Mouse (Mus musculus) inflammation-experienced regulatory T-cells, adult 6 months (primary cell): ENCODE results near the gene Senp3. TPM values are rescaled to one million over a fixed set of nuclear protein-coding genes. Genes with fewer than 3 reads are reported as not detected.

Source experiments
- ATAC-seq: one replicate; pipeline ENCODE4 v1.8.0; 2017
- polyA plus RNA-seq, 3 experiments: library from polyadenylated mRNA; unstranded; fragments of 100-300 nt; shearing (Covaris generic); gene quantifications; one replicate each; pipeline ENCODE4 v1.2.1; 2017

Gene Senp3
- polyA plus RNA-seq, 3 experiments from 2014 or later = 21.8 to 38.0 (median 32.0) TPM

GRCm38 (mm10) chr11:69680136-69680855 is 1.6 kb downstream of the Senp3 start:
- no peak for ATAC-seq

- no peak for ATAC-seq
Observed at GRCm38 (mm10) chr11:69679144-69679543, 2.7 kb downstream of the Senp3 start.

DNA sequence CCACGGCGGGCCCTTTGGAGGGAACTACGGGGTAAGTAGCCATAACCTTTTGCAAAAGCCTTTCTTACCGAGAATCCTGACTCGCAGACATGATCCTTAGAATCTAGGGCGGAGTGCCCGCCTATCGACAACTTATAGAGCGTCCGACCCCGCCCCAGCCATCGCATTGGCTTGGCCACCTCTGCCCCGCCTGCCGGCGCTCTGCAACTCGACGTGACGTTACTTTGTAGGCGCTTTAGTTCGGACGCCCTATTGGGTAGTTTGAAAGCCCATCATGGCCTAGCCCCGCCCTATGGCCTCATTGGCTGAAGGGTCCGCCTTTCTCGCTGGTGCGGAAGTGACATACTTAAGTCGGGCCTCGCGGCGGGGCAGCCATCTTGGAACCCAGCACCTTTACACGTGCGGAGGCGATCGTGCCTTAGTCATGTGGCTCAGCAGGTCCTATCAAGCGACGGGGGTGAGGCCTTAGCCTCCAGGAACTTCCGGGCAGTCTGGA is 9.6 kb downstream of the Senp3 start, which contains the start of gene Eif4a1:
Gene Eif4a1, minus strand, starts transcription at position 213 of the 496 bp plus-strand sequence.
- ATAC-seq = peak; percentile 90

DNA sequence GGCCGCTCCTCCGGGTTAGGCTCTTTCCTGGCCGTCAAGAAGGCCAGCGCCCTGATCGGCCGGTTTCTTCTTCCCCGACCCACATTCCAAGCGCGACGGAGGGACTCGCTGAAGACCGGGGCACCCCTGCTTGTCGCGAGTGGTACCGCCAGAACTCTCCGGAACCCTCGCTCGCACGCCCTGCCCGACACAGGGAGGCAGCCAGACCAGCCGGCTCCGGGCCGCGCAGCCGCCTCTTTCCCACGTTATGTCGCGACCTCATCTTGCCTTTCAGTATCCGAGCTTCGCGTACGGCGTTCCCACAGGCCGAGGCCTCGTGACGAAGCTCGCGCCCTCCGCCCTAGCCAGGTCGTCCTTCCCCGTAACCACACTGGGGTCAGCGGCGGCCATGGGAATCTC is 10.2 kb downstream of the Senp3 start:
- no peak for ATAC-seq

DNA sequence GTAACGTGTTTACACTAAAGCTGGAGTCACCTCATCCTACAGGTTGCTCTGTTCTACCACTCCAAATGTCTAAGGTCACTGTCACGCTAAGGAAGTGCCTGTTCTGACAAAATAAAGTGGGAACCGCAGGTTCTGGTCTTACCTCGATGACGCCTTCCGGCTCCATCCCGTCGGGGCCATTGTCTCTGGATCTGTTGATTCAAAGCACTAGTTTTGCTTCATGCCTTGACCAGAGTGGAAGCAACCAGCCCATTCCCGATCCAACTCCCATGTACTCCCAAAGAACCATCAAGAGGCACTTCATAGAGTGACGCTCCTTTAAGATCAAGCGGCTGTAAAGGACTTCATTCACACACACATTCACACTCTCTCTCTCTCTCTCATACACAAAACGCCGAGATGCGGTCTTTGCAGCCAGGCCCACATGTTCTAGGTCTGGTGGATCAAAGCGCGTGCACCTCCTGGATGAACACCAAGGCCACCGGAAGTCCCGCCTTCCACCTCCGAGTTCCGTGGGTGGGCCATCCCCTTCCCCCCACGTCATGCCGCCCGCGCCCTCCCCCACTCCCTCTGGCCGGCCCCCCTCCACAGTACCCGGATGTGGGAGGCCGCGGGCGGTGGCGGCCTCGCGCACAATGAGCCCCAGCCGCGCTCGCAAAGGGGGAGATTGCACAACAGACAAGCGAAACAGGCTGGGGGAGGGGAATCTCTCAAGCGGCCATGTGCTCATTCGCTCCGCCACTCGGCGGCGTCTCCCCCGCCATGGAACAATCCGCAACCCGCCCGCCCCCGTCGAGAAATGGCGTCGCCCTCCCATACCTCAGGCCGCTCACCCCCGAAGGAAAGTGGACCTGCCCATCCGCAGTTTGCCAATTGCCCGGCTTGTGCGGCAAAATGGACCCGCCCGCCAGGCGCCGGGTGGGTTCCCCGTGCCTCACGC is 10.8 kb downstream of the Senp3 start:
- peak; percentile 51 for ATAC-seq

DNA sequence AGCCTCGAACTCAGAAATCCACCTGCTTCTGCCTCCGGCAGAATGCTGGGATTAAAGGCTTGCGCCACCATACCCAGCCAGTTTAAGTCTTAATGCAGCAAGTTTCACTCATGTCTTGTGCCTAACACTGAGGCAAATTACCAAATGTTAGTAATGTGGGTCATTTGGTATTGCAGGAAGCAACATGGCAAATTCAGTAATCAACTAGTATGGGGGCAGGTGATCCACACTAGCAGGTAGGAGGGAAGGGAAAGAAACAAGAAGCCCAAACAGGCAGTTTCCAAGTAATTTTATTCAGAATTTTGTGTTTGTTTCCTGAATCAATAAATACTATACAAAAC is 15.2 kb downstream of the Senp3 start:
- ATAC-seq = no peak

- ATAC-seq = no peak
Observed at GRCm38 (mm10) chr11:69665961-69666664, 15.8 kb downstream of the Senp3 start, which contains the start of gene Cd68. Gene Cd68, minus strand, starts transcription at chr11:69666153.

GRCm38 (mm10) chr11:69665457-69665960 is 16.4 kb downstream of the Senp3 start:
- ATAC-seq = no peak

DNA sequence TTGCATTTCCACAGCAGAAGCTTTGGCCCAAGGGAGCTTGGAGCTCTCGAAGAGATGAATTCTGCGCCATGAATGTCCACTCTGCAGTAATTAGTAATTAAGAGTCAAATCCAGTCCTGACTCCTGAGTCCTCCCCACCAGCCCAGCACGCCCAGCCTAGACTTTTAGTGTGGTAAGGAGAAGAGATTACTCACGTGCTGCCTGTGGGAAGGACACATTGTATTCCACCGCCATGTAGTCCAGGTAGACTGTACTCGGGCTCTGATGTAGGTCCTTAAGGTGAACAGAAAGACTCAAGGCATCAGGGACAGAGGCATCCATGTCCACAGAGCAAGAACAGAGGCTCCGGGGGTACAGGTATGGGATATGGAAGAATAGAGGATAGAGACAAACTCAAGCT is 17.0 kb downstream of the Senp3 start:
- ATAC-seq = no peak

DNA sequence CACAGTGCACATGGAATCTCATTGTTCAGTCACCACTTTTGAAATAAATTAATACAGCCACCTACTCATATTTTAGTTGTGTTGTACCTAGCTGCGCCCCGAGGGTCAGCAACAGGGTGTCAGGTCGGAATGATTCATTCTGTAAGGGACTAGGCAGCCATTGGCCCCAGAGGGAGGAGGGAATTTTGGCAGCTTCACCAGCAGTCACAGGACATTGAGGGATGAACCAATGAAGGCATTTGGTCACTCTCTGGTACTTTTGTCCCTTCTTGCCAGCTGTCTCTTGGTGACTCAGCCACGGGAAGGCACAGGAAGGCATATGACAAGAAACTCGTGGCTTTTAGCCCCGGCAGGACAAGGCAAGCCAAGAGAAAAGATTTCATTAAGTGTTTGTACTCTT is 18.1 kb downstream of the Senp3 start:
- ATAC-seq = no peak

DNA sequence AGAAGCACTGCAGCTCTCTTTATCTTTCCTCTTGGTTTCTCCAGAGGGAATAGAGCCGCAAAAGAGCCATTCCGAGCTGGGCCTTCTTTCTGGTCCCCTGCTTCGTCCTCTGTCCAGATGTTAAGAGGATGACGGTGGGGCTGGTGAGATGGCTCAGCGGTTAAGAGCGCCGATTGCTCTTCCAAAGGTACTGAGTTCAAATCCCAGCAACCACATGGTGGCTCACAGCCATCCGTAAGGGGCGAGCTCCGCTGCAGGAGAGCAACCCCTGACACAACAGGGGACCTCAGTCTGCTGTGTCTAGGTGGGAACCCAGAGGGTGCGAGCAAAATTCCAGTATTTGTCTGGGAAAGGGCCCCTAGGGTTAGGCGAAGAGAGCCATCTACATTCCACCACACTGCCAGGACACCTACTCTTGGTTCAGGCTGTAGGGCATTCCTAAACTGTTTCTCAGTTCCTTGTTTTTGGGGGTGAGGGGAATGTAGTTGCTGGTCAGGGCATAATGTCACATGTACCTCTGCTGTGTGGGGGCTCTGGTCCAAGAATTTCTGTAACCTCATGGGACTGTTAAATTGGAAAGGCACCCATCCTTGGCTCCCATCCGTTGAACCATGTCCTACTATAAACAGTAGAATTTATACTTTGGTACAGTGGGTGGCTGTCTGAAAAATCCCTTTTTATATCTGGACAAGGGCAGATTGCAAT is 18.8 kb downstream of the Senp3 start:
- no peak for ATAC-seq

DNA sequence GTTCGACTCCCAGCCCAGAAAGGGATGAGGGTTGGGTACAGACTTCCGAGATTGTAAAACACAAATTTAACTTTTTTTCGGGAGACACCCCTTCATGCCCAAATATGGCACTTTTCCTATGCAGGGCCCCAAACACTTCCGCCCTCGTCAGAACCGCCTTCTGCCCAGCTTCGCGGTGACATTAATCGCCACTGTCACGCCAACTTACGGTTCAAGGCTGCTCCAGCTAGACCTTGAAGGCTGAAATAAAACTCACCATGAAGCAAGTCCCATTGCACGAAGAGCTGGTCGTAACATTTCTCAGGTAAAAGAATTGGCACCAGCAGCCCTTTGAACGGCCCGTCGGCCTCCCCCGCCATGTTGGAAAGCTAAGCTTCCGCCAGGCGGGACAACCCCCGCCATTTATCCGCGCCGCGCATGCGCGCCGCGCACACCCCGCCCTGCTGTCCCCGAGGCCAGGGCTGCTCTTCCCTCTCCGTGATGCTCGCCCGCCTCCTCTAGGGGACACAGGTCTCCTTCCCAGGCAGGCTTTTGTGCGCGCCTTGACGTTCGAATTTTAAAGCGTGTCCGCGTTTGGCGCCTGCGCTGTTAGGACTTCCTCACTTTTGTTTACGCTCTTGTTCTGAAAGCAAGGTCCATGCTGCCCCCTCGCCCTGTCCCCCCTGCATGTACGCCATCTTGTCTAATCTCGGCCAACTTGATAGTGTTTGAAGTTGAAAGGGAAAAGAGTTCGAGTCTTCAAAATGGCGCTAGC is 19.5 kb downstream of the Senp3 start, which contains the start of gene Mpdu1:
Gene Mpdu1, minus strand, starts transcription at position 430 of the 754 bp plus-strand sequence.
- peak; percentile 88 for ATAC-seq

DNA sequence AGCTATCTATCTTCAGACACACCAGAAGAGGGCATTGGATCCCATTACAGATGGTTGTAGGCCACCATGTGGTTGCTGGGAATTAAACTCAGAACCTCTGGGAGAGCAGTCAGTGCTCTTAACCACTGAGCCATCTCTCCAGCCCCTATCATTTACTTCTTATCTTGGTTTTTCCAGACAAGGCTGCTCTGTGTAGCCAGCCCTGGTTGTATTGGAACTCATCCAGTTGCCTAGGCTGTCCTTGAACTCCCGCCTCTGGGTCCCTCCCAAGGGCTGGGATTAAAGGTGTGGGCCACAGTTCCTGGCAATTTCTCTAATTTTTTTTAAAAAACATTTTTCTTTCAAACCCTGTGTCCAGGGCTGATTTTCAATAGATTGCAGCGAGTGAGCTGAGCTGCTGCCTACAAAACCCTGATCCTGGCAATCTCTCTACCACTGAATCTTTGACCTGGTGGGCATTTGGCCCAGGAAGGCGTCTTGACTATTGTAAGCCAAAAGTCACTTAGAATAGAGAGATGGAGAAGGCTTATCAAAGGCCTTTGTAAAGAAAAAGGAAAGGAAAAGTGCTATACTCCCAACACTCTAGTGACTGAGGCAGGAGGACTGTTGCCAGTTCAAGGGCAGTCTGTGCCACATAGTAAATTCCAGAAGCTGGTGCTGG is 20.5 kb downstream of the Senp3 start:
- no peak for ATAC-seq

- ATAC-seq = no peak
Observed at GRCm38 (mm10) chr11:69657462-69657881, 24.4 kb downstream of the Senp3 start.

DNA sequence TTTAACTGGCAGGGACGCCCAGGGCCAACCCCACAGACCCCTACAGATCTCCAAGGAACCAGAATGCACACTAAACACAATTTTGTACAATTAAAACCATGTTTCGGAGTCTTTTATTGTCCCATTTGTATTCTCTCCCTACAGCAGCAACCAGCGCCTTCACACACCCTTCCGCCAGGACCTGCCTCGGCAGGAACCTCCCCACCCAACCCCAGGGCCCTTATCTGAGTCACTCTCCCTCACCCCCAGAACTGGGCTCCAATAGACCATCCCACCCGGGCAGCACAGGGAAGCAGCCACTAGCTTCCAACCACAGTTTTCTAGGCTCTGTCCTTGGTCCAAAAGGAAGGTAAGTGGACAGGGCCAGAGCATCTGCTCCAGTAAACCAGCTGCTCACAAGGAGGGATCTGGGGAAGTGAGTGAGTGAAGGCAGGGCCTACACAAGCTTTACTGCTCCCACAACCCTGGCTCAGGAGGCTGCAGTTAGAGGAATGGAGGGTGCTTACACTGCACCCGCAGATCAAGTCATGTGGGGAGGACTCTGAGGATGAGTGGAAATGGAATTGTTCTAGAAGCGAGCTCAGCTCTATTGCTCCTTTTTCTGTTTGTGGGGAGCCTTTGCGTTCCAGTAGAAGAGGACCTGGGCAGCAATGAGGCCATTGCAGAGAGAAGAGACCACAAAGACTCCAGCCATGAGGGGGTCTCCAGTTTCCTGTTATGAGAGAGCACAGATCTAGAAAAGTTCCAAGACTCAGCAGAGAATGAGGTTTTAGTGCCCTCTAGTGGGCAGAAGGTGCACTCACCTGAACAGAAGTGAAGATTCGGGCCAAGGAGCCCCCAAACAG is 25.0 kb downstream of the Senp3 start:
- ATAC-seq = peak; percentile 39

- ATAC-seq = no peak
Observed at GRCm38 (mm10) chr11:69656065-69656455, 25.8 kb downstream of the Senp3 start.

- ATAC-seq = no peak
Observed at GRCm38 (mm10) chr11:69655264-69656064, 26.4 kb downstream of the Senp3 start, which contains the start of gene Sox15. Gene Sox15, plus strand, starts transcription at chr11:69655314.

DNA sequence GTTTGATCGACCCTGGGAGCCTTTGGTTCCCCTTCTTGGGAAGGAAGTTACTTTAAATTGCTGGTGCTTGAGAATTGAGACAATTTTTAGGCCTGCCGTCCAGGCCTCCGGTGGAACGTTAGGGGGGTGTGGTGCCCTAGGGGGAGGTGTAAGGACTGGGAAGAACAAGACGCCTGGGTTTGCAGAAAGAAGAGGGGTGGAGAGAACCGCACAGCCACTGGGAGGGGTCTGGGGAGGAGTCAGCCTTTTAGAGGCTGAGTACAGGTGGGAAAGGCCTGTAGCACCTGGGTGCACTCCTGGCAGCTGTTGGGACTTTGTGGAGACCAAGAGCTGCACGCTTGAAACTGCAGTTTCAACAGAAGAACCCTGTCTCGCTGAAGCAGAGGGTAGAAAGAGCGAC is 27.1 kb downstream of the Senp3 start:
- ATAC-seq = no peak

GRCm38 (mm10) chr11:69653399-69653798 is 28.5 kb downstream of the Senp3 start:
- ATAC-seq = no peak
